Mouse (Mus musculus) ES-CJ7 (cell line): Measurements from ENCODE around the gene Ubiad1.

Source experiments
- DNase-seq: peaks from one replicate; pipeline ENCODE4 v3.0.0; 2011; ENCODE audit warnings: low read depth, low spot score

The Ubiad1 gene

DNA sequence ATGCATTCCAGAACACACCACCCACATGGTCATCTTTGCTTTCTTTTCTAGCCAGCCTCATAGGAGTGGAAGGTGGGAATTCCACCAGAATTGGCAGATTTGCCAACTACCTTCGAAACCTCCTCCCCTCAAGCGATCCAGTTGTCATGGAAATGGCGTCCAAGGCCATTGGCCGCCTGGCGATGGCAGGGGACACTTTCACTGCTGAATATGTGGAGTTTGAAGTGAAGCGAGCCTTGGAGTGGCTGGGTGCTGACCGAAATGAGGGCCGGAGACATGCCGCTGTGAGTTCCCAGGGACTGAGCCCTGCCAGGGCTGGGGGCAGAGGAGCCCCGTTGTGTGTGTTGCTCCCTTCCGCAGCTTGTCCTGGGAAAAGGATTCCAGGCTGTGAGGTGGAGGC is 9.1 kb upstream of the Ubiad1 start:
- no peak for DNase-seq

DNA sequence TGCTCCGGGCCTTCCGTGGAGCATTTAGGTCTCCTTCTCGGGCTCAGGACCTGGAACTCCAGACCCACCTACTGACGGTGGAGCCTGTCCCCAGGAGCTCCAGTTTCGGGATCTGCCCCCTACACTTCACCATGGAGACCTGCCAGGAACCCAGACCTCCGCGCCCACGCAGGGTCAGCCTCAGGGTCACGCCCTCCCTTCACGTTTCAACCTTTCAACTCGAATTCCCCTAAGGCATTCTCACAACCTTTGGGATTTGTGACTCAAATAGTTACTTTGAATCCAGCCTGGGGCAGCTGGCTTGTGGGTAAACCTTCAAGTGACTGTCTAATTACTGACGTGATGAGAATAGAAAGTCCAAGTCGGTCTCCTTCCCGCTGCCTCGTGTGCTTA is 4.3 kb upstream of the Ubiad1 start:
- DNase-seq: peak; percentile 47

DNA sequence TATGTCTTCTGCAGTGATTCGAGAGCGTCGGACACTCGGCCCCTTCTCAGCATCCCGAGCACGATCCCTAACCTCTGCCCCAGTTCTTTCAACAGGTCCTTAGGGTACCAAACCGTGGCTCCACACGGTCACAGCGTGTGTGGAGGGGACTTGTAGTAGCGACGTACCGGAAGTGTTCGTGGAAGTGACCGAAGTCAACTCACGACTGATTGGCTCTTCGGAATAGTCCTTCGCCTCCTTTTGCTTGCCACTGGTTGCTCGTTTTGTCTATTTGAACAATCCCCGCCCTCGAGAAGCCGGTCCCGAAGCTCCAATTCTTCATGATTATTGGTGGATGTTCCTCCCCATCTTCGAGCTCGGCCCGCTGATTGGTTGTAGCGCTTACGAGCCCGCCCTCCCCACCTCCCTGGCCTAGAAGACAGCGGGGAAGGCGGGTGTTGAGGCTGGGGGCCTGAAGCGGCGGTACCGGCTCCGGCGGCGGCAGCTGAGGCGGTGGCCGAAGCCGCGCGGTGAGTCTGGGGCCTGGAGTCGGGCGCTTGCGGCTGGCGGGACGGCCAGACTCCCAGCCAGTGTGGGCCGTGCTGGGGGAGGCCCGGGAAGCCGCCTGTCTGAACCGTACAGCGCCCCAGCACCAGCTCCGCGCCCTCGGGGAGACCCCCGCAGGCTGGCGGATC is 3.7 kb upstream of the Ubiad1 start, which contains the start of gene Mtor:
Gene Mtor, plus strand, starts transcription at position 433 of the 674 bp plus-strand sequence.
- peak; percentile 100 for DNase-seq

DNA sequence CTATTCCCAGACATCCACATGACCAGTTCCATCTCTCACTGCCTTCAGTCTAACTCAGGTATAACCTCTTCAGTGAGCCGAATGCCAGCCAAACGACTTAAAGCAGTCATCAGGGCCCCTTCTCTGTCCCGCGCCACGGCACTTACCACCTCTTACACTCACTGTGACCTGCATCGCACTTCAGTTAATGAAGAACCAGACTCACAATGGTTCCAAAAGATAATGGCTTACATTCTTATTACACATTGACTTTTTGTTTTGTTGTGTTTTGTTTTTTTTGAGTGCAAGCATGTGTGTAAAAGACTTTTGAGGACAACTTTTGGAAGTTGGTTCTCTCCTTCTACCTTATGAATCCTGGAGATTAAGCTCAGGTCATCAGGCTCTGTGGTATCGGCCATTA is 2.0 kb downstream of the Ubiad1 start:
- no peak for DNase-seq

DNA sequence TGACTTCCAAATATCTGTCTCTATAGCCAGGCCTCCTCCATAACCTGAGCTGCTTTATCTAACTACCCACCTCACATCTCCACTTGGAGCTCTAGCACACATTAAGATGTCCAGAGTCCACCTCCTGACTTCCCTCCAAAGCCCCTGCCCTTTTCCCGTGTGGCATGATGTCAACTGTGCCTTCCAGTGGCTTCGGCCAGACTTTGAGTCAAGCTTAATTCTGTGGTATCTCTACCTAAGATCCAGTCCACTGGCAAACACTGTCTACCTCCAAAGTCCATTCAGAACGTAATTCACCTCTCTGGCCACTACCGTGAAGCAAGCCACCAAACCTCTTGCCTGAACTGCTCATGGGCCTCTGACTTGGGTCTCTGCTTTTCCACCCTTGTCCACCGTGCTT is 2.6 kb downstream of the Ubiad1 start:
- no peak for DNase-seq

DNA sequence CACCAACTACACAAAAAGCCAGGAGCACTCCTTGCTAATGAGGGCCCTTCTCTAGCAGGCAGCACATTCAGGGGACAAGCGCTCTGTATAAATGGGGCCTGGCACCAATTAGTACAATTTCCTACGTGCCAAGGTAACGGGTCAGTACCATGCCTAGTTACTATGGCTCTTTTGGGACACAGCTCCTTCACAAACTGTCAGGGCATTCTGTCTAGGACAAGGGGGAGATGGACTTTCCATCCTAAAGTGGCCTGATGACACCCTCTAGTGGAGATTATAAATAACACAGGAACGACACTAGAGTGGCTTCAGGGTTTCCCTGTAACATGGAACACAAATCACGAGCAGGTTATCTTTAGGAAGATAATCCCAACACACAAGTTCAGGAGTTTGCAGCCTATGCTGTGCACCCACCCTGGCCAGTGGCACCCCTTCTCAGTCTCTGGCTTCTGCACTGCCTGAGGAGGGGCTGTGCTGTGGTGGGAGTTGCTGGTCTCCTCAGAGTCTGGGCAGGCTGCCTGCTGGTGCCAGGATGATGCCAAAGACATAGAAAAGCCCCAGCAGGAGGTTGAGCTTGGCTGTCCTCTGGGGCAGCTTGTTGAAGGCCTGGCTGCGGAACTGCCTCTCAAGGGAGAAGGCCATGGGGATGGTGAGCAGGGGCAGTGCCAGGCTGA is 8.8 kb downstream of the Ubiad1 start:
- DNase-seq: peak; percentile 21

DNA sequence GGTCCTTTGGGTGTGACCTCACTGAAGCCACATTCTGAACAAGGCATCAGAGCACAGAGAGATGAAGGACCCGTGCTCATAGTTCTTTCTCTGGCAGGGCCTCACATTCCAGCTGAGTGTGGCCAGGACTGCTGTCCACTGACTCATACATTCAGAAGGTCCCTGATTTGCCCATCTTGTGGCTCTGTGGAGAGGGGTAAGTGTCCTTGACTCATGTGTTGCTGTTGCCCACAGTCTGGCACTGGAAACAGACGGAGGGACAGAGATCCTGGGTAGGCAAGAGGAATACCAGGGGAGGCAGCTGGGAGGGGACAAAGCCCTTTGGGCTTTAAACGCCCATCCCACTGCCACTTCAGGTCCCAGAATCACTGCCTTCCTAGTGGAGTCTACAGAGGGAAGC is 9.5 kb downstream of the Ubiad1 start:
- DNase-seq: no peak

DNA sequence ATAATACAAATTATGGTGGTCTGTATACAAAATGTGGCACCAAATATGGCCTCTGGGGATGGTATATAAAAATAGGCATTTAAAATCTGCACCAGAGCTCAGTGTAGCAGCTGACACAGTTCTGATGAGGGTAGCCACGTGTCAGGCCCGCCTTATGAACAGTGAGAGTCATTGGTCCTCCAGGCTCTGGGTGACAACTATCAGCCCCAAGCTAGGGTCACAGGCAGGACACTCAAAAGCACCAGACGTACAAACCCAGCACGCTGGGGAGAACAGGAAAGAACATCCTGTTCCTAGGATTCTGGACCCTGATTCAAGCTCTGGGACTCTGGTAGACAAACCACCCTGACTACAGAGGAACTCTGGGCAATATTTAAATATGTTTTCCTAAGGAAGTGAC is 10.0 kb downstream of the Ubiad1 start:
- no peak for DNase-seq

DNA sequence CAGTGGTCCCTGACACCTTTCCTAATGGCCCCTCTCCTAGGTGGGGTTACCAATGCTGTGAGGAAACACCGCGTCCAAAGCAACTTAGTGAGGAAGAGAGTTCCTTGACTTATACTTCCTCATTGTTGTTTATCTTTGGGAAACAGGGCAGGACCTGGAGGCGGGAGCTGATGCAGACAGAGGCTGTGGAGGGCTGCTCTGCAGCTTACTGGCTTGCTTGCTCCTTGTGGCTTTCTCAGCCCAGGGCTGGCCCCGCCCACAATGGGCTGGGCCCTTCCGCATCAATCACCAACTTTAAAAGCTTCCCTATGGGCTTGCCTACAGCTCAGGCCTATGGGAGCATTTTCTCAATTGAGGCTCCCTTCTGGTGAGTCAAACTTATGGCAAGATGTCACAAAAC is 10.8 kb downstream of the Ubiad1 start:
- DNase-seq: peak; percentile 37

DNA sequence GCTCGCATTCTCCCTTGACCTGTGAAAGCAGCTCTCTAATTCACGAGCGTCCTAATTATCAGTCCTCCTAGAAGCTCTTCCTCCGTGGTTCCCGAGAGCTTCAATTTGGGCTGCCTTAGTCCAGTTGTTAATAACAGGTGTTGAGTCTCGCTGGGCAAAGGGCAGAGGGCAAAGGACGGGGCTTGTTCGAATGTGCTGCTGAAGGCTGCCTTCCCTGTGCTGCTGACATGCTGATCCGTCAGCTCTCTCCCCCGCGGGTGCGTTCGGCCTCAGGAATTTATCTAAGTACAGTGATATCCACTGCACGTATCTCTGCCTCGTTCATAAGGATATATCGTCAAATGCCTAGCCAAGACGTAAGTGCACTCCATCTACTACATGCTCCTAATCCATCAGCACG is 11.2 kb downstream of the Ubiad1 start:
- DNase-seq: no peak

DNA sequence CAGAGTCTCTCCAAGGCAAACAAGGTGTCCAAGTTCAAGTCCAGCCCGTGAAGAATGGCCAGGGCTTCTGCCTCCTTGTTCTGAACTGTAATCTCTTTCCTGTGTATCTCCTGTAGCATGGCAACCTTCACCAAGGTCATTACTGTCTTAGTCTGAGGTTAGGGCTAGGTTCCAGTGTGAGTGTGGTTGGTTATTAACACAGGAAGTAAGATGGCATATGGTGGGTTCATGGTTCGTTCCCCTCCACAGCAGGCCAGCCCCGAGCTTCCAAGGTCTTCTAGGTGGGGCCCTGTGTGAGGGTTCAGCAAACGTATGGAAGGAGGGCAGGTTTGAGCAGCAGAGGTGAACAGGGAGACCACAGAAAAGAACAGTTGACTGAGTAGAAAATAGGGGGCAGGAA is 12.1 kb downstream of the Ubiad1 start:
- DNase-seq: no peak

DNA sequence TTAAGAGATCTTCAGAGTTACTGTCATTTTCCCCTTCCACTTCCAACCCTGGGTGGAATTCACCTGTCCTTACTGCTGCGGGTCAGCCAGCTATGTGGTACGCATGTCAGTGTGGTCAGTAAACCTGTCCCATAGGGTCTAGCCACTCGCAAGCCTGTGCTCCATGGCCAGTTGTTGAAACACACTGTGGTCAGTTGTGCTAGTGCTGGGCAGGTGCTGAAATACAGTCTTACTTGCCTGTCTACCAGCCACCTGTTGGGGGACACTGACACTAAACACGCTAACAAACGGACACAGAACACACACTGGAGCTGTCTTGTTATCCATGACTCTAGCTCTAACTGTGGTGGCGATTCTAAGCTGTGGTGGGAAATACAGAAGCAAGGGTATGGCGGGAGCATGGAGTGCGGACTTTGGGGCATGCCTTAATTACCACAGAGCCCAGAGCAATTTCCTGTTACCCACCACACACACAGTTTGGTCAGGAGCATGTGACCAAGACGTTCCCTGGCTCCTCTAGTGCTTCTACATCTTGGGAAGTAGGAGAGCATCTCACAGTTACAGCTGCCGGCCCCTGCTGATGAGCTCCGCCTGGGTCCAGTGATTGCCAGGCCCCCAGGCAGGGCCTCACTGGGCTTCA is 13.6 kb downstream of the Ubiad1 start:
- DNase-seq: no peak

DNA sequence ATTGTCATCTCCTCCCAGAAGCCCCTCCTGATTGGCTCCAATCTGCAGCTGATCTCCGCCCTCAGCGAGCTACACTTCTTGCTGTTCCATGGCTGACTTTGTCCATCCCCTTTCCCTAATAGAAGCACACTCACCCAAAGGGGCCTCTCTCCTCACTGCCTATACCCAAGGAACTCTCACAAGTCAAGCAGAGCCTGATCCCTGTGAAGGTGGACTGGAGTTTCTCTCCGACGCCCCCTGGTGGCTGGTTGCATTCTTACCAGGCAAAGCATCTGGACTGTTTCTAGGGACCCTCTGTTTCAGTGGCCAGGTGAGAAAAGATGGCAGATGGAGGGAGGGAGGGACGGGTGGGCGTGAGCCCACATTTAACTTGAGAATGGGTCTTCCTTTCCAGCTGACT is 14.9 kb downstream of the Ubiad1 start:
- peak; percentile 82 for DNase-seq

DNA sequence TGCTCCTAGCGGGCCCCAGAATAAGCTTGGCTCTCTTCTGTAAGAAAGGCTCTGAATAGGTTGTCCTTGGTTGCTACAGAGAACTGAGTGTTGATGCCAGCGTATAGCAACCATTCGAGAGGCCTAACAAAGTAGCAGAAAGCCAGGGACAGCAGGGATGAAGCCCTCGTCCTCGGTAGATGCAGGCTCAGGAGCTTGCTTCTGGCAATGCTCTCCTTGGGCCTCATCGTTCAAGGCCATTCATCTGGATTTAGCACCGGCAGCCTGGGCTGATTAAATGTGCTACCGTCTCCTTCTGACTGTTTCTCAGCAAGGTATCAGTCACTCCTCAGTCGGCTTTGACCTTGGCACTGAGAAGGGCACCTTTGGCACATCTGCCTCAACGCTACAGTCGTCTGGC is 15.4 kb downstream of the Ubiad1 start:
- no peak for DNase-seq

DNA sequence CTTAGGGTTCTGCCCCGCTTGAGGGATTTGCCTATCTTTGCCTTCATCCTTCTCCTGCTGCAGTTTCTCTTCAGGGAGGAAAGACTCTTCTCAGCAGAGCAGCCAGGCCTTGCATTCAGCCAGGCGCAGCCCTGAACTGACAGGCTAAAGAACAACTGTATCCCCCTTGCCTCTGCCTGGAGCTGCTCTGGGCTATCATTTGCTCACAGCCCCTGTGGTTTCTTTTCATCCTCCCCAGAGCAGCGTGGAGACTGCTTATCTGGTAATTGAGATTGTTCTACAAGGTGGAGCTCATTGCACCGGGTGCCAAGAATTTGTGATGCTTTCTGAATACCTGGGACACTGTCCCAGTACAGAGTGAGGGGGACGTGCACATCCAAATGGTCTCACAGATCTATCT is 16.0 kb downstream of the Ubiad1 start:
- no peak for DNase-seq

DNA sequence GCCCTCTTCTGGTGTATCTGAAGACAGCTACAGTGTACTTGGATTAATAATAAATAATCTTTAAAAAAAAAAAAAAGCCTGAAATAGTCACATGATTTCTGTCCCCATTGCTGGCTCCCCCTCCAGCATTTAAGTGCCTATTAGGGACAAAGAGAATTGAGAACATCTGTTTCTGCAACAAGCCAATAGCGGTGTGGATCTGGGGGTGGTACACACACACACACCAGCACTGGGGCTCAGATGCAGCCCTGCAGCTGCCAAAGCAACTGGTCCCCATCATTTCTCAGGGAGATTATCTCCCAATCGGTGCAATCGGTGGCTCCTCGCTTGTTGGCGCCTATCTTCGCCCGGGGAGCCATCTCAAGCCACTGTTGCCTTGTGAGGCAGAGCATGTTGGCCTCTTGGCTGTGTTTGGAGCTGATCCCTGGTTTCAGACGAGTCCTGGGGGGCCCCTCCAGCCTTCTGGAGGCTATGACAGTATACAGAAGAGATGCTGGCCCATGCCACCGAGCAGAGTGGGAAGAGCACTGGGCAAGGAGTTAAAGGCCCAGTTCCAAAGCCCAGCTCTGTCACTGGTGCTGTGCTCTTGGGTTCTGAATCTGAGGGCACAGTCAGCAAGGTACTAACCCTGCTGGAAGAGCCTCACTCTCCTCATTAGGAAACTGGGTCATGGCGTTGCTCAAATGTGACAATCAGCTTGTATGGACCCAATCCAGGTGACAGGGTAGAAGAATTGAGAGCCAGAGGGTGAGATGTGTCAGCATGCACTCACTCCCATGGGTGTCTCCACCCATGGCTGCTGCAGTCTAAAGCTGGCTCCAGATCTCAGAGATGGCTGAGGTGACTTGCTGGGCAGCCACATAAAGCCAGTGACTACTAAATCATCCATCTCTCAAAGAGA is 17.4 kb downstream of the Ubiad1 start:
- no peak for DNase-seq

DNA sequence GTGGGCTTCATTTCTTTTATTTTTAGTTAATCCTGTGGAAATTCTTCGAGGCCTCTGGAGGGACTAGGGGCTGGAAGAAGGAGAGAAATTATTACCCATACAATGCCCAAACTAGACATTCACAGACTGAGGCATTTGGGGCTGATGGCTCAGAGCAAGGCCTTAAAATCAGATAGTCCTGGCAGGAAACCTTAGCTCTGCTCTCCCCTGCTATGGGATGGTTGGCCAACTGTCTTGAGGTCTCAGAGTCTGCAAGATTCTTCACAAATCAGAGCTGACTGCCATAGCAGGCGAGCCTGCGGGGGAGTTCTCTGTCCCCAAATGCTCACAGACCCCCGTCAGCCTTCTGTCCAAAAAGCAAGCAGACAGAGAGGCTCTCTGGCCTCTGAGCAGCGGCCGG is 27.0 kb downstream of the Ubiad1 start:
- no peak for DNase-seq

DNA sequence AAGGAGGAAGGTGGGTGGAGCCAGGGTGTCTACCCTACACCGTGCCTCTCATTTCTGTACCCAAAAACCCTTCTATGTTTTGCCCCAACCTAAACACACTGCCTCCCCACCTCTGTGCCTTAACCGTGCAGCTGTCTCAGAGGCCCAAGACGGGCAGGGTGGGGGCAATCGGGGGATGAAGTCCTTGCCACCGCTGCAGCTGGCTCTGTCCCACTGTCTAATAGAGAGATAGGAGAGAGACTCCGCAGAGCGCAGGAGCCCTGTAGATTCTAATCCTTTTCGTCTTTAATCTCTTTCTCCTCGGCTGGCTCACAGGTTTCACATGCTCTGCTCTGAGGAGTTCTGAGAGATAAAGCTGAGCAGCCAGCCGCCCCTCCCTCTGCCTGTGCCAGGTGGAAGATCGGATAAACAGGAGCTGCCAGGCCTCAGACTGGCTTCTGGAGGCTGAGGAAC is 27.5 kb downstream of the Ubiad1 start:
- DNase-seq: no peak

DNA sequence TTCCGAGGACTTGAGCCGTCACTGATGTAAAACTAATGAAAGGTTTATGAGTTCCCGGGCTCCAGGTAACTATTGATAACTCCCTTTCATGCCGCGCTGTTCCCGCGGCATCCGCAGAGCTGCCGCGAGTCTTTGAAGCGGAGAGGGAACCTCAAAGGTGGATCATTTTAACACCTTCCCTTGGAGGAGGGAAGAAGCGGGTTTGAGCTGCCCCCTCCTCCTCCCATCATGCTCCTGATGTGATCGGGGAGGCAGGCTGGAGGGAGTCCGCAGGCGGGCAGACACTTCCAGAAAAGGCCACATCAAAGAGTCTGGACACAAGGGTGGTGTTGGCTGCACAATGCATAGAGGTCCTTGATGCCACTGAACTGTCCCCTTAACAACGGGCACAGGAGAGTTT is 29.0 kb downstream of the Ubiad1 start:
- no peak for DNase-seq

DNA sequence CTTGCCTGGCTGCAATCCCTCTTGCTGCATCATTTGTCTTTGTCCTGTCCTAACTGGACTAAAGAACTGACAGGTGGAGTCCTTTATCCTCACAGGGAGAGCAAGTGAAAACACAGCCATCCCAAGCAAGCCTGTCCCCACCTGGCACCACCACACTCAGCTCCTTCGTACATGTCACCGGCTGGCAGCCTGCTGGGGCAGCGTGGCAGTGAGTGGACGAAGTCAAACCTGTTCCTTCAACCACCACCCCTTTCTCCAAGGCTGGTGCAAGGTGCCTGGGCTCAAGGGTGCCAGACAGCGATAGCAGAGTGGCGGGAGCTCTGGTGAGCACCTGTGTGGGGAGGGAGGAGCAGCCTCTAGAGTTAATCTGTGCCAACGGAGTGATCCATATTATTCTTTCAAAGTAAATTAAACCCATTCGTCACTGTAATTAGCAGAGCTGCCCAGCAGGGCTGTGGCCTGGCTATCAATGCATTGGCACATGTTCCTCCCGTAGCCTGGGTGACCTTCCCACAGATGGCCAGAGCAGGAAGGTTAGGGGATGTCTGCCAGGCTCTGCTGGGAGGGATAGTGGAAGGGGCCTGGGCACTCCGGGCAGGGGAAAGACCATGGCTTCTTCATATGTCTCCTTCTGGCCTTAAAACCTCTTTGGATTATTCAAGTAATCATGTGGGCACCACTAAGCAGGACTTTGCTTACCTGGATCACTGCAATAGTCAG is 36.2 kb downstream of the Ubiad1 start:
- DNase-seq: no peak

DNA sequence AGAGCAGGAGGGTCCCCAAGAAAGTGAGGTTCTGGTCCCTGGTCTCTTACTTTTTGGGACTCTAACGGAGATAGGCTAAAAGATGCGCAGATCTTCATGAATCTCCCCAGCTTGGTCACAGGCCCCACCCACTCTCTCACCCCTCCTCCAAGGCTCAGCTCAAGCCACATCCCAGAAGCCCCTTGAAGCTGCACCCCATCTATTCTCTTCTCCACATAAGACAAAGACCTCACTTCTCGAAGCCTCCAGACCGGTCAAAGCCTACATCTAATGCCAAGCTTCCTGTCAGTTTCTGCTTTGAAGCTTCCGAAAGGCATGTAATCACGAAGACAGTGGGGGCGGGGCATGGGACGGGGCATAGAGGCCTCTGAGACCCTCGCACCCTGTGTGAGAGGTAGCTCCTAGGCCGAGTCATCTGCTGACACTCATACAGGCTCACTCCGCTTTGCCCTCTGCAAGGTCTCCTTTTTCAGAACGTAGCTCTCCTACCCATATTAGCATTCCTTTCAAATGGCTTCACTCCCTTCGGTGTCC is 39.2 kb downstream of the Ubiad1 start:
- peak; percentile 54 for DNase-seq
